Mouse (Mus musculus): Measurements from ENCODE around the gene Tmem121b.

The Tmem121b gene

GRCm38 (mm10) chr6:120465393-120465792 lies 28.2 kb downstream of the Tmem121b start:
- DNase-seq (ENCODE audit: low read depth): no peak

- DNase-seq (ENCODE audit: low read depth): no peak
These were observed 29.1 kb downstream of the Tmem121b start for GRCm38 (mm10) chr6:120464406-120464939.

- peak; percentile 51 for DNase-seq (ENCODE audit: low read depth)
These were observed 29.7 kb downstream of the Tmem121b start for GRCm38 (mm10) chr6:120463884-120464283.

GRCm38 (mm10) chr6:120463086-120463871 lies 30.3 kb downstream of the Tmem121b start, which contains the start of gene Il17ra:
Il17ra (plus strand) TSS chr6:120463247.
- no peak for DNase-seq (ENCODE audit: low read depth)

GRCm38 (mm10) chr6:120462251-120462650 lies 31.4 kb downstream of the Tmem121b start:
- DNase-seq (ENCODE audit: low read depth): no peak

GRCm38 (mm10) chr6:120461217-120461616 lies 32.4 kb downstream of the Tmem121b start:
- no peak for DNase-seq (ENCODE audit: low read depth)

- no peak for DNase-seq (ENCODE audit: low read depth)
These were observed 35.9 kb downstream of the Tmem121b start for GRCm38 (mm10) chr6:120457751-120458150.

- no peak for DNase-seq (ENCODE audit: low read depth)
These were observed 36.5 kb downstream of the Tmem121b start for GRCm38 (mm10) chr6:120457074-120457473.

GRCm38 (mm10) chr6:120454627-120455077 lies 39.0 kb downstream of the Tmem121b start:
- DNase-seq (ENCODE audit: low read depth): peak; percentile 84

GRCm38 (mm10) chr6:120453556-120453955 lies 40.1 kb downstream of the Tmem121b start:
- no peak for DNase-seq (ENCODE audit: low read depth)

GRCm38 (mm10) chr6:120453103-120453445 lies 40.5 kb downstream of the Tmem121b start:
- no peak for DNase-seq (ENCODE audit: low read depth)

- no peak for DNase-seq (ENCODE audit: low read depth)
These were observed 41.1 kb downstream of the Tmem121b start for GRCm38 (mm10) chr6:120452384-120453102.

GRCm38 (mm10) chr6:120450208-120450607 lies 43.4 kb downstream of the Tmem121b start:
- DNase-seq (ENCODE audit: low read depth): no peak

- DNase-seq (ENCODE audit: low read depth): no peak
These were observed 49.9 kb downstream of the Tmem121b start for GRCm38 (mm10) chr6:120443363-120444355.

GRCm38 (mm10) chr6:120442171-120442749 lies 51.3 kb downstream of the Tmem121b start:
- no peak for DNase-seq (ENCODE audit: low read depth)

Data from fibroblast of lung, adult 2 months (primary cell).